Mouse (Mus musculus): ENCODE measurements around the gene Rad51b. TPM values are rescaled to one million over a fixed set of nuclear protein-coding genes. Genes with fewer than 3 reads are reported as not detected.

Rad51b gene
- polyA plus RNA-seq, 1 experiment: 1.7 TPM

DNA sequence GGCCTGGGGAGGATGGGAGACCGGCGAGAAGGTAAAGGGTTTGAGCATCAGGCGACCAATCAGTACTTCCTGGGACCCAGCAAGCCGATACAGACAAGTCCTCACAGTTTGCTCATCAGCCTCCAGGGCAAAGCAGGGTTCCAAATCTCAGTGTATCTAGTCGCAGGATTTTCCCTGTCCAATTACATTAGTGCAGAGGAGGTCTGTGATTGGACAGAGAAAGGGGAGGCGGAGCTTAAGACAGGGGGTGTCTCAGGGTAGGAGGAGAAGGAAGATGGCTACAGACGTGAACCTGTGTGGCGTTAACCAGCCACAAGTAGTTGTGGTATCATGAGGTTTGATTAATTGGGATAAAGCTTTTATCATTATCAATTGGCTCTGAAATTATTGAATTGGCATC, 538.4 kb downstream of the Rad51b start:
- DNase-seq (ENCODE audit: low spot score): no peak

DNA sequence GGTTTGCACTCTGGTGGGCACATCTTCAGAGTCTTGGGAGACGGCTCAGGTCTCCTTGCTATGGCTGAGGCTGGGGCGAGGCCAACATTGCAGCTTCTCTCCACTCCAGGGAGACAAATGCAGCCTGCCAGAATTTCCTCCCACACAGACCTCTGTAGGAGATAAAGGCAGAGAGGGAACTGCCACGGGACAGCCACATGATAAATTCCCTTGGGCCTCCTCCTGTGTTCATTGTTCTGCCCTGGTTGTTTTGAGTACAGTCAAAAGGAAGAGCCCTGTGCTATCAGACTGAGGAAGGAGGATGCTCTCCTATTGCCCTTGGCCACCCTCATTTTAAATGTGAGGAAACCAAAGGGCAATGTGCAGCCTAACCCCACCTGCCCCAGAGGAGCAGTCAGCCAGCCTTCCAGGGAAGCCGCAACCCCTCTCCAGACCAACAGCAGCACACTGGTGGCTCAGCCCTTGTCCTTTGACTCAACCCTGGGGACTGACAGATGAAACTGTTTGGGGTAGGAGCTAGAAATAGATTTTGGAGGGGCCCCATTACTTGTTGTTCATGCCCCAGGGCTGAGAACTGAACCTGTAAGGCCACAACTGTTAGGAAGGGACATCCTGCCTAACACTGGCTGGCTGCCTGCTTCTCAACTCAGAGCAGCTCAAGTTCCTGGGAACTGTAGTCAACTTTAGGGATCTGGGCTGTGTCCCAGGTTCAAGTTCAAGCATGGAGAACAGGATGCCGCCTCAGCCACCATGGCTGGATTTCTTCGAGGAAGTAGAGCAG, 541.3 kb downstream of the Rad51b start:
- no peak for DNase-seq (ENCODE audit: low spot score)

DNA sequence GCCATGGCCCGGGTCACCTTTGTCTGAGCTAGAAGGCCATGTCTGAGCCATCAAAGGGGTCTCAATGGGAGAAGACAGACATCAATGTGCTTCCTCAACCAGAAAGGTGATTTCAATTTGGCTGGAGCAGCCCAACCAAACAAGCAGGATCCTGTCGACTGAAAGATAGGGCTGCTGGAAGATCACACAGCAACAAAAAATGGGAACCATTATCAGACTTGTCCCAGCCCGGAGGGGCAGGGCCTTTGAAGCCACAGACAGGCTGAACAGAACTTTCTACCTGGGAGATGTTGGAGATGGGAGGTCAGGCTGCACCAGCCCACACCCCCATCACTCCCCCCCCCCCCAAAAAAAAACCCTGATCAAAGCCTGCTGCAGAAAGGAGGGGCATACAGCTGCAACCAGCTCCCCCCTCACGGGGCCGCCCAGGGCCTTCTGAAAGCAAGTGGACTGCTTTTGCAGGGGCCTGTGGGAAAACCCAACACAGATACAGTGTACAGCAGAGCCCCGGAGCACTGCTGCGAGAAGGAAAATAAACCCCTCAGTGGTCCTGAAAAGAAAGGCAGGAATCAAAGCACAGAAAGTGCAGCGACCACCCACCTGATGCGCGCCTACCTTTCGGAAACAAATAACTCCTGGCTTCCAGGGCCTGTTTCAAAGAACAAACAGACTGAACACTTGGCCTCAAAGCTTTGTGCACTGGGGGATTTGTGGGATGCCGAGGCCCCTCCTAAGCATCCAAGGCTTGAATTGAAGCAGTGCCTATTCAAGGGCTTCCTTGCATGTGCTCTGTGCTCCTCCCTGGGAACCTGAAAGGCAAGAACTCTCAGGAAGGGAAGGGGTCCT, 542.2 kb downstream of the Rad51b start:
- no peak for DNase-seq (ENCODE audit: low spot score)

DNA sequence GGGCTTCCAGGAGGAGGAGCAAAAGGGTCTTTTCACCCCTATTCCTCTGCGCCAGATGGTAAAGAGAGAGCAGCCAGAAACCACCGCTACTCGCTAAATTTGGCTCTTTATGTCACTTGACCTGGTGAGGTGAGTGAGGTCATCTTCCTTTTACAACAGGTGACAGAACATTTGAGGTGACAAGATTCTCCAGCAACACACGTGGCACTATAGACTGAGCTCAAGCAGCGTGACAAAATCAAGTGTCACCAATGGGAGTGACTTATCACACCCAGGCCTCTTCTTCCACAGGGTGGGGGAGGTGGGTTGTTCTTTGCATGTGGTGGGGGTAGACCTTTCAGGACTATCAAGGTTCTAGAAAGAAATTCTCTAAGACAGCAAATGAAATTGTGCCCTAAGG, 543.4 kb downstream of the Rad51b start:
- no peak for DNase-seq (ENCODE audit: low spot score)

DNA sequence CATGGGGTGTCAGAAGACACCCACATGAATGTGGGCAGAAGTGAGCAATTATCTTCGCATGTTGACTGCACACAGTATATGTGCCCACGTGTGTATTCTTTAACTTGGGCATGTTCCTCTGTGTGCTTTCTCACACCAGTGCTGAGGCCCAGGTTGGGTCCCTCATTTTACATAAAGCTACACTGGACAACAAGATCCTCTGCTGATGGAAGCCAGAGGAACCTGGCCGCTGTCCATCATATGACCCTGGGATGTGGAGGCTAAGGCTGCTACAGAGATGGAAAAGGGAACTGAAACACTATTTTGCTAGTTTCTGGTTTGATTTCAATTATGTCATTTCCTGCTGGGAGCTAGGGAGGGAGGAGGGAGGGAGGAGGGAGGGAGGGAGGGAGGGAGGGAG, 544.2 kb downstream of the Rad51b start:
- no peak for DNase-seq (ENCODE audit: low spot score)

DNA sequence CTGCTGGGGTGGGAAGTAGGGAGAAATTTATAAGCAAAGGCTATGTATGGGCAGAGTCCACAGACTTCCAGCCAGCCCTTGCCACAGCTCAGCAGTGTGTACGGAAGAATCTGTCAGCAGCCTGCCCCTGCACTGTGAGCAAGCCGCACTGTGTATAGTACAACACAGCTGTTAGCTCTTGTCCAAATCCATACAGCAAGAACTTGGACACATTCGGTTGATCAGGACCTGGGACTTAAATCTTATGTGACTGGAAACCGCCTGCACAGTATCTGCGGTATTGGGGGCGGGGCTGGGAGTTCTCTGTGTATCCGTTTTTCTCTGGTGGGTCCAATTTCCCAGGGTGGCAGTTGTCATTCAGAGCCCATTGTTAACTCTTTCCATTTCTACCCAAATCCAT, 545.2 kb downstream of the Rad51b start:
- no peak for DNase-seq (ENCODE audit: low spot score)

DNA sequence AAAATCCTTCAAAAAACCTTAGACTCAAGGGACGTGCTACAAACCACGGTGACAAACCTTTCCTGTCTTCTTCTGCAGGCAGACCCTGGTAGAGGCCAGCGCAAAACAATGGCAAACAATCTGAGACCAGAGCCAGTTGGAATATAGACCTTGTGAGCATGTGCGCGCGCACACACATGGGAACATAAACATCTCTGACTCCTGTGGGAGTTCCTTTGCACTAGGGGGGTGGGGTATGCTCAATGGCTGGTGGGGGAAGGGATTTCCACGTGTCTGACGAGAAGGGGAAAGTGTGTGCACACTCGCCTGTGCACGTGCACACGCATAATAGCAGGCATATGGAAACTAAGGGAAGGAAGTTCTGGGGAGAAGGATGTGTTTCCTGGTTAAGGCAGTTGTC, 545.9 kb downstream of the Rad51b start:
- DNase-seq (ENCODE audit: low spot score): no peak

DNA sequence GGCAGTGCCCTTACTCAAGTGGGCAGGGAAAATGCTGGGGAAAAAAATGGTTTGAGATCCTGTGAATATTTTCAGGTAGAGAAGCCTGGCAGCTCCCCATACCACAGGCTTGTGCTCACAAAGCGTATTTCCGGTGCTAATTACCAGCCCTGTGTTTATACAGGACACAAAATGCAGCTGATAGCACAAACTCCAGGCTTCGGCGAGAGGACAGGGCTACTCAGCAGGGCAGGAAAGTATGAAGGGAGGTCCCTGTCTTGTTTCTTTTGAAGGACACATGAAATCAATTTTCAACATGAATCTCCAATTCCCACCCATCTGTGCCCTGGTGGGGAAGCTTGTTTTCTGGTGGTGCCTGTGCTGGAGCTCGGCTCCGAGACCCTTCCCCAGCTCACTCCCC, 546.4 kb downstream of the Rad51b start:
- no peak for DNase-seq (ENCODE audit: low spot score)

DNA sequence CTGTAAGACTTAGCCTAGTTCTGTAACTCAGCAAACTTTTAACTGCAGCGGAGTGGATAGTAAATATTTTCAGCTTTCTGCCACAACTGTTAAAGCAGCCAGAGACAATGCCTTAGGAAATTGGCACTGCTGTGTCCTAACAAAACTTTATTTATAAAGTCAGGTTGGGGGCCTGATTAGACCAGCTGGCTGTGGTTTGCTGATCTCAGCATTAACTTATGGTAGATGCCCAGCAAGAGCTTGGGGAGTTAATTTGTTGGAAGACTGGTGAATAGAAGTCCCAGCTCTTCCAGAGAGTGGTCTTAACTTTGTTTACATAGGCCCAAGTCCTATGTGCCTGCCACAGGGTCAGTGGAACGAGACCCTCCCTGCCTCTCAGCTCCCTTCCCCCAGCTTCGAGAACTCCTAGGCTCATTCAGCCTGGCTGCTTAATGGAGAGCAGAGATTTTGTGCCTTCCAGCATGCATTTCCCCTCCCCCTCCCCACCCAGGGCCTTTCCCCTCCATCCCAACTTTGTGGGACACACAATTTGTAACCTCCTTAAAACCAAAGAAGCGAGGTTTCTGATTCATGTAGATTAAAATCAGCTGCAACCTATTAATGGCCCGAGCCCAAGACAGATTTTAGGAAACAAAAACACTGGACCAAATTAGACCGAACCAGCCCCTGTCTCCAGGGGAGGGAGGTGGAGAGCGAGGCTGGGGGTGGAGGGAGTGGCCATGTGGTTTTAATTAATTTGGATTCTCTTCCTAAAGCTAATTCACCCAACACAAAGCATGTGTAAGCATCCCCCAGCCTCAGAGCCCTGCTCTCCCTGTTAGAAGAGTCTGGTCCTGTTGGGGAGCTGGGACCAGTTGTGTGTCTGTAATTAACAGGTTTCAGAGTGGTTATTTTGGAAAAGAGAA, 549.4 kb downstream of the Rad51b start:
- peak; percentile 8 for DNase-seq (ENCODE audit: low spot score)

DNA sequence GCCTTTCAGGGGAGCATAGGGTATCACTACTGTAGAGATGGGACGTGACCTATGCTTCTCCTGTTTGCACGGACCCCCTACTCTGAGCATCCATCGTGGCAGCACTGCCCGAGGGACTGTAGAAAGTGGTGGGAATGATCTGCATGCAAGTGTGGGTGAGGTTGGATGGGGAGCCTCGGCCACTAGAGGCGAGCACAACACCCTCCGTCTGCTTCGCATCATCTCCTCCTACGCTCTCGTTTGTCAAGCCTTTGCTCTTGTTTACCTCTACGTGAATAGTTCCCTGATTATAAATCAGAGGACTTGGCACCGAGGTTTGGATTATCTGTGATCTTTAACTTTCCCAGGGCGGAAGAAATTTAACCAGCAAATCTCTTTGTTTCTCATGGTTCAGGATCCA, 551.5 kb downstream of the Rad51b start:
- no peak for DNase-seq (ENCODE audit: low spot score)

DNA sequence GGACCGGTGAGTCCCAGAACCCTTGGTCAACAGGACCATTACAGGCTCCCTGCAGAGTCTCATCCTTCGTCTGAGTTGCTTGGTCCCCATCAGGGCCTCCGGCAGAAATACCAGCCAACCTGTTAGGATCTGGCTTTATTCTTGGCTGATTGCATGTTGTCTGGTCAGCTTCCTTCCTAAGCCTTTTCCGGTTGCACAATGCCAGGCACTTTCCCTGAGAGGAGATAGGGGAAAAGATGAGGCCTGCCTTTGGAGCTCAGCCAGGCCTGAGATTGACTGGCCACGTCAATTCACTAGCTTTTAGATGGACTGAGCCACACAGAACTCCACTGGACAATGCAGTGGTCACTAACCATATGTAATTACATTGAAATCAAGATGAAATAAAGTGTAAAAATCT, 552.9 kb downstream of the Rad51b start:
- peak; percentile 15 for DNase-seq (ENCODE audit: low spot score)

DNA sequence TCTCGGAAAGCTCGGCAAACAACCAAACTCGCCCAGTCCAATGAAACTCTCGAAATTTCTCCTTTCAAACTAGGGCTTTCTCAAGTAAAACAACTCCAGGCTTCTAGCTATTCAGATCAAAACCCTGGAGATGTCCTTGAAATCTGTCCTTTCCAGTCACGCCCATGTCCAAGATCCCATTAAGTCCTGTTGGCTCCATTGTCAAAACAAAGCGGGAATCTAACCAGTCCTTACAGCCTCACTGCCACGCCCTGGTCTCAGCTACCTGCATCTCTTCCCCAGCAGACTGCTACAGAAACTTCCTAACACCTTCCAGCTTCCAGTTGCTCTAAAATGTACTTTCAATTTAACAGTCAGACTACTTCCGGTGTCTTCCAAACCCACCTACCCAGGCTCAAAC, 554.8 kb downstream of the Rad51b start:
- DNase-seq (ENCODE audit: low spot score): peak; percentile 7

DNA sequence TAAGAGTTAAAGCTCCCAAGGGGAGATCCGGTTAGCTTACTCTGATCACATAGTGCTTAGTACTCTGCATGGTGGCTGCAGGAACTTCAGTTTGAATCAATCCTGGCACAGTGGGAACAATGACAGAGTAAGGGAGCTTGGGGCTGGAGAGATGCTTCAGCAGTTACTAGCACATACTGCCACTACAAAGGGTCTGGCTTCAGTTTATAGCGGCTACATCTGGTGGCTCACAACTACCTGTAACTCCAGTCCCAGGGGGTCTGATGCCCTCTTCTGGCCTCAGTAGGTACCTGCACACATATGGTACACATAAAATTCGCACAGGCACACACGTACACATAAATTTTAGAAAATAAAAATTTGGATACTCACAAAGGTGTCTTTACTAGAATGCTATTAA, 555.5 kb downstream of the Rad51b start:
- peak; percentile 6 for DNase-seq (ENCODE audit: low spot score)

DNA sequence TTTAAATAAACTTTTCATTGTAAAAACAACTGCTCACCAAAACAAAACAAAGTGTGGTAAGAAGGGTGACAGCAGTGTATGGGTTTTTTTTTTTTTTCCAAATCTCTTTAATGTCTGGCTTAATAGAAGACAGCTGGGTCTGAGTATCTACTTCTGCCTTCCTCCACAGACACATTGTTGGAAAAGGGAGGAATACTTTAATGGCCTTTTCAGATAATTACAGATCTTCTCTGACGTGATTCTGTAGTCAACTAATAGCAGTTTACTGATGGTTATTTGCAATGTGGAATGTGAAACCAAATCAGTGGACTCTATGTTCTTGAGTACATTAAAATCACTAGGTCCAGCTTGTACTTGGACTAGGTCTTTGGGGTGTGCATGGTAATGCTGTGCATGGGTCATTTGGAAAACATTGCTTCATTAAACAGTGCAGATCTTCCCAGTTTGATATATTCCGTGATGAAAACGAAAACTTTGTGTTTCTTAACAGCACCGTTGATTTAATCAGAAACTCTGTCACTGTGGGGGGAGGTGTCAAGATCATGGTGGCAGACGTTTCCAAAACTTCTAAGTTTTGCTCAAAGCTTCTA, 556.9 kb downstream of the Rad51b start:
- no peak for DNase-seq (ENCODE audit: low spot score)

DNA sequence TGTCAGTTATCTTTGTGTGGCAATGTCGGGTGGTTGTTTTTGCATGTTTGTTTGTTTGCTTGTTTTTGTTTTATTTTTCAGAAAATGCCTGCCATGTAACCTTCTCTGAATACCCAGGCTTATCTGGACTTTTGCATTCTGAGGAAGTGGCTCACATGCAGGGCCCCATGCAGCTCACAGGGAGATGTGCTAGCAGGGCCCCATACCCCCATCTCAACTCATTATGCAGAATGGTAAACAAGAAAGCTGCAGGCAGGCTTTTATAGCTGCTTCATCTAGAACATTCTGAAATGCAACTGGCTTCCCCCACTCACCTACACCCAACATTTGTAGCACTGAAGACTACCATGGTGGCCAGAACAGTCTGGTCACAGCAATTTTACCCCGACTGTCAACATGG, 557.4 kb downstream of the Rad51b start:
- no peak for DNase-seq (ENCODE audit: low spot score)

DNA sequence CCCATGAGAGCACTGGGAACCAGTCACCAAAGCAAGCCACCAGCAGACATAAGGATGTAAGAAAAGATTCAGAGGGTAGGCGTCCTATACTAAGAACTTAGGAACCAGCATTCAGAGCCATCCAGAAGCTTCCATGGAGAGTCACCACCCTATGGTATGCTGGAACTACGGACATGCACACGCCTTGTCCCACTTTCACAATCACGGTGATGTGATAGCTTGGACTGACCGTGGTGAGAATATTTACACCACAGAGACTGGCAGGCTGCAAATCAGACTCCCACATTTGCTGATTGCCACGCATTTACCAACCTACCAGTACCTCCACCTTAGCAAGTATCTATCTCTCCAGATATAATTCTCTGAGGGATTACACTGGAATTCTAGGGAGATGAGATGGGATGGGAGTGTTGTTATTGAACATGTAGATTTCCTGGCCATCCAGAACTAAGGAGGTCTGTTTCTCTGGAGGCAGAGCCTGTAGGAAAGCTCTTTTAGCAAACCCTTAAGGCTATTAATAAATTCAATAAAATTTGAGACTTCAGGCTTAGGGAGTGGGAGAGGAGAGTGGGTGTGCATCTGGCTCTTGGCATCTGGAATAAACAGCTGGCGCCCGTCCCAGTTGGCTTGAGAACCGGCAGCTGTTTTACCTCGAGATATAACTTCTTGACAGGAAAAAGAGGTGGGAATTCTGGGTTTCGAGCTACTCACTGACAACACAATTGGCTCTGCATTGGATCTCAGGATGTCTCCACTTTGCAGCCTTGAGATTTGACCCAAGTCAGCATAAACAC, 559.2 kb downstream of the Rad51b start:
- peak; percentile 34 for DNase-seq (ENCODE audit: low spot score)

DNA sequence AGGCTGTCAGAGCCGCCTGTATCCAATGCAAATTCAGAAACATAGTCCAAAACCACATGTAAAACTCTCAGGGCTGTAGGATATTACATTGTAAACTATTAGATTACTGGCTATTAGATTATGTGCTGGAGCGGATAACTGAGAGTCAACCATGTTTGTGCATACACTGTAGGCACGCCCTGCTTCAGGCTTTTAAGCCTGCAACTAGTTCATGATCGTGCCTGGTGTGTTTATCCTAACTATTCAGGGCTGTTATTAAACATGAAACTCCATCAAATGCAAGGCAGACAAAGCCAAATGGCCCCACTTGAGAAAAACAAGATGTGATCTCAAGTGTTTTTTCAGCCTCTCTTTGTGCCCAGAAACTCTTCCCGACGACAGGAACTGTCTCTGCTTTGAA, 560.6 kb downstream of the Rad51b start:
- DNase-seq (ENCODE audit: low spot score): no peak

DNA sequence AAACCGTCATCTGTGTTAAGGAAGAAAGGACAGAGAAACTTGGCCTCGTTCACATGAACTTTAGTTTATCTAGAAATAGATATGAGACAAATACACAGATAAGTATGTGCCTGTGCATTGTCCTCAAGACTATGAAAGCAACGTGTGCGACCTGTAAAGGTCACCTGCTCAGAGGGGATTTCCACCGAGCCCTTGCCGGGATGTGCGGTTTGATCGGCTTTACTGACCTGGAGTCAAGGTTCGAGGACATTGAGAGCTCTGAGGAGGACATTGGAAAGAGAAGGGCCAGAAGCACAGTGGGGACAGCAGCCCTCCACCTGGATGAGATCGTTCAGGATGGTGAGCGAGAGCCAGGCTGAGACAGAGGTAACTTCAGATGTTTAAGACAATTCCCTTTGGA, 561.3 kb downstream of the Rad51b start:
- peak; percentile 20 for DNase-seq (ENCODE audit: low spot score)

DNA sequence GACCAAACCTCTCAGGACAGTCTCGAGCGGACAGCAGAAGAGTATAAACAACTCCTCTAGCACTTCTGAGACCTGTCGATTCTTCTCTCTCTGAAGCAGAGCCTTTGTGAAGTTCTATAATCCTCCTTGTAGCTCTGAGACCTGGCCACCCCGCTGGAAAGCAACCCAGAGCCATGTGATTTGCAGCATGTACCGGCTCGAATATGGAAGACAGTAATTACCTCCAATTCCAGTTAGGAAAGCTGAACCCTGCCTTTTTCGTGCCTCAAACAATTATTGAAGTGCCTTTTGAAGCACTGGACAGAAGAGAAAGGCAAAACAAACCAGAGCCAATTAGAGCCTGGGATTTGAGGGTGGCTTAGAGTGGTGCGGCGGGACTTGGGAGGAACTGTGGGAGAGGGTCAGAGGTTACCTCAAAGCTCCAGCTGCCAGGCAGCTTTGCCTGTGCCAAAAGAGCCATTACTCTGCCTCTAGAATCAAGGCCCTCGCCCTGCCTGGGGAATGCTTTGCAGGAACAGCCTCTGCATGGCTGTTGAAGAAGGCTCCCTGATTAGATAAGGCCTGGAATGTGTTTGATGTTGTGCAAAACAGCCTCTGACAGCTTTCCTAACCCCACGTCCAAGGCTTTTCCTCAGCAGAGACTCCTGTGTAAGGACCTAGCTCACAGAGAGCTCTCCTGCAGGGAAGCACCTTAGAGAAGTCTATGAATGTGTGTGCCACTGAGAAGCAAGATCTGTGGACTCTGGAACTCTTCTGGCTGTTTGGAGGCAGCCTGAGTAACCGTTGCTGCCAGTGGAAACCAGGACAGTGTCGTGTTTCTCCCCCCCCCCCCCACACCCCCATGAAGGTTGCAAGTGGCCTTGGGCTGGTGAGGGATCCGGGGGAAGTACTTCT, 562.5 kb downstream of the Rad51b start:
- peak; percentile 33 for DNase-seq (ENCODE audit: low spot score)

DNA sequence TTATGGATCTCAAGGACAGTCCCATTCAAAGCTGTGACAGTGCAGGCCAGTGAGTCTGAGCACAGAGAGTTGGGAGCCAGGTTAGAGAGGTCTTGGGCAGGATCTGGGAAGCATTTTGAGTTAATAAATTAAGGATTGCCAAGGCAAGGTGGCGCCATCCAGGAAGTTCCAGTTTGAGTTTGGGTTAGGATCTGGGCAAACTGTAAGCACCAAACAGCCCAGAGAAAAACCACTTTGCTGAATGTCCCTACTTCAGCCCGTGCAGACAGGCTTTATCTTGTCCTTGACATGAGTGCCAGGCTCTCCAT, 563.1 kb downstream of the Rad51b start:
- DNase-seq (ENCODE audit: low spot score): peak; percentile 17
